Mouse (Mus musculus) CD4-positive, CD25-positive, alpha-beta regulatory T cell (primary cell): Measurements from ENCODE around the gene Slc46a3. TPM values are rescaled to one million over a fixed set of nuclear protein-coding genes. Genes with fewer than 3 reads are reported as not detected.

Source experiments
- polyA plus RNA-seq: library from polyadenylated mRNA; unstranded; fragments of 100-300 nt; shearing (Covaris generic); gene quantifications from one replicate; pipeline ENCODE4 v1.2.1, GENCODE M21; 2017

The Slc46a3 gene
- polyA plus RNA-seq = 19.0 TPM

GRCm38 (mm10) chr5:147894455-147895076 lies at the start of gene Slc46a3:
TSS of gene Slc46a3 (minus strand) at chr5:147894815.

GRCm38 (mm10) chr5:147860449-147861261 lies 34.0 kb downstream of the Slc46a3 start, which contains the start of gene Pomp:
TSS of gene Pomp (plus strand) at chr5:147860461.

Other genes with a start within 250 kb of the Slc46a3 start
- gene Flt1, start 168.8 kb downstream of the Slc46a3 start, polyA plus RNA-seq = 0.18 TPM
- 365 TPM for gene Pomp, start 34.4 kb downstream of the Slc46a3 start, polyA plus RNA-seq
- gene Mtus2, start 62.5 kb upstream of the Slc46a3 start, polyA plus RNA-seq = 3.9 TPM